Mouse (Mus musculus) heart, postnatal 10 days (tissue): ENCODE measurements at regions not wholly inside any gene's neighbourhood (a gene's known extent, or its start where the extent isn't known, plus 50 kb on each side); places are given as distances from the start of the nearest gene placed in this dataset.
A peak's percentile ranks its signal among the peaks of the same experiment; 100 is the strongest.

Experiments
- DNase-seq, 2 experiments: peaks; one replicate each; pipeline ENCODE4 v3.0.0; 2021
- intact Hi-C: fragments of 180-260 bp; cut with DNase I; formaldehyde crosslinking; loops from one replicate; pipeline ENCODE4 v1.15.1; 2025

DNA sequence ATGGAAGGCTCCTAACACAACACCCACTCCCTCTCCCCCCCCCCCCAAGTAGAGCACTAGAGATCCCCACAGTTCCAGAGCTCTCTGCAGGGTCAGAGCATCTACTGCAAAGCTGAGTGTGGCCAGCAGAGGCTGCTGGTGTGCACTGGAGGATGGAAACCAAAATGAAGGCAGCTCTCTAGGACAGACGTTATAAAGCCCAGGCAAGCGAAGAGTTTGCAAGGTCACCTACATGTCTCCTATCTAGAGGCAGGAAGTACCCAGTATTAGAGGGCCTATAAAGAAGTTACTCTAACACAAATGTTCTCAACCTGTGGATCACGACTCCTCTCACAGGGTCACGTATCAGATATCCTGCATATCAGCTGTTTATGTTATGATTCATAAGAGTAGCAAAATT, 125.1 kb upstream of the Thumpd2 start:
- intact Hi-C loops, result loop anchor here (5.0 kb wide), 1 partner anchor 672 kb away; no protein-coding TSS in a partner anchor
- DNase-seq, result peak; percentile 43 to 58

- intact Hi-C loops, result no loop called here
- no peak for DNase-seq
These were observed 120.8 kb upstream of the Thumpd2 start for GRCm38 (mm10) chr17:81185685-81186084.

DNA sequence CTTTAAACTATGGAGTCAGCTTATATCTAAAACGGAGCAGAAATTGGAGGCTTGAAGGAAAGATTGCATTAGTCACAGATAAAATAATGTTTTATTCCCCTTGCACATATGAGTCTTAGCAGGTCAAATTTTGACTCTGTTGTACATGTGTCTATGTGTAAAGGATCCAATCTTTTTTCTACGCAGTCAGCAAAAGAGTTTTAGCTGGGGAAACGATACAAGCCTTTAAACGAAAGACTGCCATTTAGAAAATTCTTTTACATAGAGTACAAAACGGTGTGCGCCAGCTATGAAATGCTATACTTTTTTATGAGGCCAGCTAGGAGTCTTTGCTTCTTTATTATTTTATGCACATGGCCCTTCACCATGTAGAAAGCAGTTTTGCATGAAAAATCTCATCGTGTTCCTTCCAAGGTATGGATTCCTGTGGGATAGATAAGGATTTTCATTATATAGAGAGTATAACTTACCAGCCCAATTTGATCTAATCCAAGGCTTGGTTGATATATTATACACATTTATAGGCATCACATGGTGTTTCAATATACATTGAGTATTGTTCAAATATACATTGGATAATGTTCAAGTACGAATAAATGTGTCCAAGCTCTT, 116.0 kb upstream of the Thumpd2 start:
- DNase-seq, result no peak
- intact Hi-C loops, result no loop called here

DNA sequence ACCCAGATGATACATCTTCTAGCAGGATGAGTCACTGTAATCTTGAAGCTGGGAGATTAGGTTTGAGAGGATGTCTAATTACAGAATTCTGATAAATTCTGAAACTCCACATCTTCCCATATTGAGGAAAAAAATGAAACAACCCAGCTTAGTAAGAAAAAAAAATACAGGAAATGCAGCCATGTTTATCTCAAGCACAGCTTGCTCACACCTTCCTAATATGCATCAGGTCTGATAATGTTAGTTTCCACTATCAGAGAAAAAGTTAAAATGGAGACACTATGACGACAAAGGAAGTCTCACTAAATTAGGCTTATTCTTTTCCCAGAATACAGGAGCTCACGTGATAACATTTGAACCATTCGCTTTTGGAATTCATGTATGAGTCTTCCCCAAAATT, 111.4 kb upstream of the Thumpd2 start:
- intact Hi-C loops, result no loop called here
- DNase-seq, result no peak

DNA sequence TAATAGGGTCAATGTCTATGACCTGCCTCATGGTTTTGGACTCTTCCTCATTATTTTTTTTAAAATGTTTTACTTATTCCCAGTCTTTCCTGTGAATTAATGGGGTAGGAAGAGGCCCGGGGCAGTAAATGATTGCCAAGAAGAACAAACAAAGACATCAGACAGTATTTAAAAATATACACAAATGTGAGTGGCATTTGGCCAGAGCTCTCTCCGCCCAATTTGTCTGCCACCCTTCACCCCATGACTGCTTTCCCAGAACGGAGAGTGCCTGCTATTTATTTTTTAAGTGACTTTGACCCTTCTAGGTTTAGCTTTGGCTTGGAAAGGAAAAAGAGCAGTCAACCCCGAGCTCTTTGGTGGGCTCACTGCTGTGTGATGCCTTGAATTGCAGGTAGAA, 111.0 kb upstream of the Thumpd2 start:
- DNase-seq, result no peak
- intact Hi-C loops, result no loop called here

DNA sequence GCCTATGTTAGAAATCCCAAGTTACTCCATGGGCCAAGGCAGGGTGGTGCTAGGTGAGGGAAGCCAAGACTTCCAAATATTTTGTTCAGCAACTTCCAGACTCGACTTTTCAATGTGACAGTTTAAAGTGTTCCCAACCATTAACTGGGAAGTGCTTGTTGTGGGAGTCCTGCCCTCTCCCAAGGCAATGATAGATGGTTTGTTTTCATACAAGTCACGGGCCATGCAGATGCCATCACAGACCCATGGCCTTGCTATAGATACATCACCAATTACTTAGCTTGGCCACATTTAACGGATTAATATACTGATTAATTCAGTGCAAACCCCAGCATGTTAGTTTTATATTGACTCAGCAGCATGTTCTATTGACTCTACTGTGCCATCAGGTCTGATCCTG, 108.1 kb upstream of the Thumpd2 start:
- intact Hi-C loops, result no loop called here
- DNase-seq, result no peak

DNA sequence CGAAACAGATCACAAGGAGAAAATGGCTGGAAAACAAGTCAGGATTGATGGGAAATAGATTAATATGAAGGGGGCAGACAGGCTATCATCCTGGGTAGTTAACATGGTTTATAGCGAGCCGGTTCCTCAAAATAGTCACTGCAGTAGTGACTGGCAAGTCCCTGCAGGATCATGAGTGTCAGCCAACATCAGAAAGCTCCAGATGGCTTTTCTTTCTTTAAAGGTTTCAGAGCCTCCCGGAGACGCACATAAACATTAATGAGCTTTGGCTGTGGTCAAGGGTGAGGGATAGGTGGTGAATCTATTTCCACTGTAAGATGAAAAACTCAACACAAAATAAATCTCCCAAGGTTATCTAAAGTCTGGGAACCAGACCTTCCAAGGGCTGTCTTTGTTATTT, 104.2 kb upstream of the Thumpd2 start:
- intact Hi-C loops, result no loop called here
- no peak for DNase-seq

GRCm38 (mm10) chr17:81150730-81151129, 85.8 kb upstream of the Thumpd2 start:
- intact Hi-C loops, result no loop called here
- DNase-seq, result no peak

- intact Hi-C loops, result no loop called here
These were observed 69.8 kb upstream of the Thumpd2 start for GRCm38 (mm10) chr17:81134702-81135101.

DNA sequence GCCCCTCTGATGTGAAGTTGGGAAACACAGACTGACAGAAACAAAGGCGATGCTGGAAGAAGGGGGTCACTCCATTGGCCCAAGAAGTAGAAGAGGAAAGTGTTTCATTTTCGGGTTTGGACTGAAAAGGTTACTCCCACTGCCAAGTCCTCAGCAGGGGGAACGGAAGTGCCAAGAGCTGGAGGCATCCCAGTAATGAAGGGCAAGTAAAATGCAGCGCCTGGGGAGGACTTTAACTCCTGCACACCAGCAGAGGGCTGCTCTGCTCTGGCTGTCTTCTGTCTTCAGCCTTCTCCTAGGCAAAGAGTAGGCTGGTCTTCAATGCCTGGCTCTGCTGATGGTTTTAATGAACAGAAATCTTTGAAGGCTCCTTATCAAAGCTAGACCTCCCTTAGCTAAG, 68.3 kb upstream of the Thumpd2 start:
- DNase-seq, result peak in 1 of 2 experiments; percentile 7
- intact Hi-C loops, result no loop called here

More at GRCm38 (mm10) chr17:81134702-81135101, 69.8 kb upstream of the Thumpd2 start:
- no peak for DNase-seq
